Mouse (Mus musculus) CD4-positive, CD25-positive, alpha-beta regulatory T cell, adult 2 months (primary cell): ENCODE measurements at regions not wholly inside any gene's neighbourhood (a gene's known extent, or its start where the extent isn't known, plus 50 kb on each side); places are given as distances from the start of the nearest gene placed in this dataset.

Source experiments
- DNase-seq: peaks from one replicate; pipeline ENCODE4 v3.0.0-alpha.2; 2012; ENCODE audit warnings: low read depth, low spot score

DNA sequence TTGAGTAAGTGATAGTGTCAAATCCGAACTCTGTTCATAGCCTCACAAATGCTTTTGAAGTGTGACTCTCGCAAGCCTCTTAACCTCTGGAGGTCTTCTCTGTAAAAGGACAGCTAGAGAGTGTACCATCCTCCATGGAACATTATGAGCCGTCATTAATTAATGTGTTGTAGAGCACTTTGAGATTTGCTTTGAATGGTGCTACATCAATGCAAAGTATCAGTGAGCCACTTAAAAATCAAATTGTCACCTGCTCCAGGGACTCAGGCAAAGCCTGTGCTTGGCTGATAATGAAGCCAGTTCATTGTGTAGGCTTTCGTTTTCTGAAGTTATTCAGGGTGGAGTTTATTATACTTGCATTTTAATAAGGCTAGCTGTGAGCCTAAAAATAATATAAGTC, 801.8 kb upstream of the B3galt2 start:
- DNase-seq: no peak

DNA sequence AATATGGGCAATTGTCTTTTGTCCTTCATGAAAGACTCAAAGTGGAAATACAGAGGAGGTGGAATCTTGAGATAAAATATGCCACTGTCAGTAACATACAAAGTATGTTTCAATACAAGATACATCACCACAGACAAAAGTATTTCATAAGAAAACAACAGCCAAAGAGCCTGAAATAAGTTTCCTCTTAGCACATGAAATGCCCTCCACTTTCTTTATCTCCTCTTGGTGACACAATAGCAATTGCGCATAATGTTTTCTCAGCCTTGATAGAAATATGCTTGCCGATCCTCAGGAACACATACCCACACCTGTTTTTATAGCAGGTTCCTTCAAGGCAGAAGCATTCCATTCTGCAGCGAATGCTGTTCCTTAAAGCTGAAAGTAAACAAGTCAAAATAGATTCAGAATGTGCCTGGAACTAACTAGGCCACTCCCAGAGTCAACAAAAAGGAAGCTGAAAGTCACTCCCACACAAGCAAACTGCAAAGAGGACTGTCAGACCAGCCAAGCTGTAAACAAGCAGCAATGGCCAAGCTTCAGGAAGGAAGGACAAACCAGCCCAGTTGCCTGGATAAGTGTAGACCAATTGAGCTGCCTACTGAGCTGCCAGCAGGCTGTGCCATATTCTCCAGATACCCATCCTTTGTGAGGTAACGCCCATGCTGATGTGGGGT, 773.3 kb upstream of the B3galt2 start:
- DNase-seq: no peak

DNA sequence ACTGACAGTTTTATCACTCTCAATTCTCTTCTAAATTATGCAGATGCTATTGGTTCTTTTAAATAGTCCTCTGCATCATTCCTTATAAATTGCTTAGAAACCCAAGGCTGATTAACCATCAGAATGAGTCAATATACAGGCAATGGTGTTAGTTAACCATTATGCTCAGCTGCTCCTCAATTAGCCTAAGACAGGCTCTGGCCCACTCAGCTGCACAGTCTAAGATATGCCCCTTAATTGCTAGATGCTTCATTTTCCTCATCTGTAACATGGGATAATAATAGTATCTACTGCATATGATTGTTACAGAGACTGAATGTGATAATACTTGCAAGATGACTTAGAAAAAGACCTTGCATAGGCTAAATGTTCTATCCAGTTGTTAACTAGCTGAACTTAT, 748.6 kb upstream of the B3galt2 start:
- no peak for DNase-seq

DNA sequence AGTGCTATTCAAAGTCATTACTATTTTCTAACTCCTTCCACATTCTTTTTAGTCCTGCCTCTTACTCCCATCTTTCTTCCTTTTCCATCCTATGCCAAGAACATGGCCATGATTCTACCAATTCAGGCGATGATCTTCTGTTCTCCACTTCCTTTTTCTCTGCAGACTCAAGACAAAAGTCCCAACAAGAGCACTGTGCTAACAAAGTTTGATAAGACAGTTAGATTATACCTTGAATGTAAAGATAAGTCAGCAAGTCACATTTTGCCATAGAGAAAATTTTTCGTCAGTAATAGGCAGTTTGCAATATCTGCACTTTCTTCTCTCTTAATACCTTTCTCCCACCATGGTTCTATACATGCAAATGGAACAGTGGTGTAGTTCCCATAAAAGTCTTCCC, 747.3 kb upstream of the B3galt2 start:
- no peak for DNase-seq

DNA sequence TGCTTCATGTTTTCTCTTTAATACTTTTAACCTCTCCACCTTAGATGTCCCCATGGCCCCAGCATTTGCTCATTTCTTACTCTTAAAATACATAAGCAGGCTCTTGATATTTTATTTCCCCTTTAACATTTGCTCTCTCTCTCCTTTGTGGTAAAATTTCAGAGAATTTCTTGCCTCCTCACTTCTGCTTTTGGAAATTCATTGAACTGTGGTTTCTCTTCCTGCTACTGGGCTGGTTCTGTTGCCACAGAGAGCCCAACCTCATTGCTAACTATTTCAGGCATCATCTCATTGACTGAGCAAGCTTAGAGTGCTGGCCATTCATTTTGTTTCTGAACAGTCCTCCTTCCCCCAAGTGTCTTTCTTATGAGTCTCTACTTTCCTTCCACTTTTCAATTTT, 746.3 kb upstream of the B3galt2 start:
- DNase-seq: no peak

DNA sequence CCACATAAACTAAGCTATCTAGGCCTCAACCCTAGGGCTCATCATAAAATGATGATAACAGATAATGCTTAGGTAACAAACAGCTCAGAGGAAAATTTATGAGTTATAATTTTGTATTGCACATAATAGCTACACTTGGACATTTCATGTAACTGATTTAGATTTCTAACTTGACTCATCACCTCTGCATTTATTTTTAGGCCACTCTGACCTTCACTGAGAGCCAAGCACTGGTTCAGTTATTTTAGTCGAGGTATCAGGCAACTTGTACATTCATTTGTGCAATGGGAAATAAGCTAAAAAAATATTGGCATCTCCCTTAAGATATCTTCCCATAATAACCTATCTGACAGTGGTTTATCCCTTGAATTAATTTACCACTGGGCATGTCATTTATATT, 745.4 kb upstream of the B3galt2 start:
- DNase-seq: no peak

DNA sequence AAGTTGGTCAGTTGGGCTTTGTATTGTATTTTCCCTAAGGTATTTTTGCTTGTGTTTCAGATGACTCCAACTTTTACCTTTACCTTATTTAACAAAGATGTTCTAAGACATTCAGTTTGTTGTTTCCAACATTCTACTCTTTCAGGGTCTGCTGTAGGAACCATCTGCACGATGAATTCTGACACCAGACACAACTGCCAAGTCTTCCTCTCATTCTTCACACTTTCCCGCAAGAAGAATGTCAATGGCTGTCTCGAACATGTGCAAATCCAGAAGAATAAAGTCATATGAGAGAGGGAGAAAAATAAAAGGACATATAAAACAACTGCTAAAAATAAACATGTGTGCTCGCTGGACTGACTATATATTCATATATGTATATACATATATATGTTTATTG, 730.6 kb upstream of the B3galt2 start:
- no peak for DNase-seq

DNA sequence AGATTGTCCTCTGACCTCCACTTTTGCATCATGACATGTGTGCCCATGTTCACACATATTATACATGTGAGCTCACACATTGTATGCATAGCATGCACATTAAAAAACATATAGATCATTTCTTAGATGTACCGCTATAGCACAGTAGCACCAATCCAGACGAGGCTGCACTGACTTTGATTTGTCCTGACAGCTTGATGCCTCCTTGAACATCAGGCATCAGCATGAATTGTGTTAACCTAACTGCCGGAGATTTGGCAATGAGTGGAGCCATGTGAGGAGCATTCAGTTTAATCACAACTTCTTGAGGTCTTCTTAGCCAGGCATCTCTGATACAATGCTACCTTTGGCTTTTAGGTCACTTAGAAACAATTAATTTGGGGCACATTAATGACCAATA, 683.8 kb upstream of the B3galt2 start:
- DNase-seq: no peak

DNA sequence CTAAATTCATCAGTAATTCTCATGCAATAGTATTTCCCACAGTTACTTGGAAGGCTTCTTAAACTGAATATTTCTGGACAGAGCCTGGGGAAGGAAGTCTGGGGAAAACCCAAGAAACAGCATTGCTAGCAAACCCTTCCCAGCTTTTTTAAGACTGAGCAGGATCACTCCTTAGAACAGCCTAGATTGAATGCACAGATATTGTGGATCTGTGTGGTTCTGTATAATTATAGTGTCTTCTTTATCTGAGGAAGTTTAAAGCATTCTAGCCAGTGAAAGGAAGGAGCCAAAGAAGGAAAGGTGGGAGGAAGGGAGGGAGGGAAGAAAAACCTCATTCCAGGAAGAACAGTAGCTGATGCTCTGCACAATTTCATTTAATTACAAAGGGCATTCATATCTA, 669.0 kb upstream of the B3galt2 start:
- DNase-seq: no peak

DNA sequence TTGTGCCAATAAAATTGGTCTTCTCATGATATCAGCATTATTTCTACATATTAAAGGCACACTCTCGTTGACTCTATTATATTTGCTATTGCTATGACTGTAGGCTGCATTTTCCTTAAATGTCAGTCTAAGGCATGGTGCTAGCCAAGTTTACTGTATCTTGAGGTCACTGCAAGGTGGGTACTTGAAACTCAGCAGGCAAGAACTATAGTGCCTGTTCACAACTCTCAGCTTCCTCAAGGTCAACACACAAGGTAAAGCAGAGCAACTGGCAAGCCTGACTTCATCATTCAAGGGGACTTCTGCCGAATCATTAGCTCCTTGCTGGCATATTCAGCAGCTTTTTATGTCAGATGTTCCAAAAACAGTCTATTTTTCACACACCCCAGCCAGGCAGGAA, 667.1 kb upstream of the B3galt2 start:
- DNase-seq: no peak

DNA sequence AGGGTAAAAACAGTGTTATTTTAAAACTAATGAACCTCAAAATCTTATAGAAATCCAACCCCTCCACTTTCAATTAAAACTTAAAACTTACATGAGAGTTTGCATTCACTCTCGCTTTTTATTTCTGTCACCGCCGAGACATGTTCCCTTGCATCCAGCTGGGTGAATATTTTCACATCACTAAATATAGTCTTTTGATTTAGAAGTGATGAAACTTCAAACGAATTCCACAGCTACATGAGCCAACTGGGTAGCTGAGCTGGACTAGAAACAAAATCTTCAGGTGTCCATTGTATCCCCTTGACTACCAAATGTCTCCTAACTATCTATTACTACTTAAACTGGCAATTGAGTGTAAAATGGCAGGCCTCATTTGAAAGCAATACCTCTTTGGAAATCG, 657.5 kb upstream of the B3galt2 start:
- DNase-seq: no peak

DNA sequence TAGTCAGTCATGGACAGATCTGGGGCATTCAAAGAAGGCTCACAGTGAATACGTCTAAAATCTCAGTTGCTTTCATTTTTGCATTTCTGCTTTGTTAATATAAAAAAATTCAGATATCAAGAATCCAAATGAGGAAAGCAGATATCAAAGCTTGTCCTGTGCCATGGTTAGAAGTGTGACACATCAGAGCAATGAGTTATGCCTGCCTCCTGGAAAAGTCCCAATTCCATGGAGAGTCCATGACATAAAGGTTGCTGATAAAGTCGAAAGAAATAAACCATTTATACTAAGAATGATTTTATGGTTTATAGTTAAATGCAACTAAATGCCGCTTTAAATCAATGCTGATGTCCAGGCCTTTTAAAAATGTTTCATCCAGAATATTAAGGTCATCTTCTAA, 656.8 kb upstream of the B3galt2 start:
- DNase-seq: no peak

DNA sequence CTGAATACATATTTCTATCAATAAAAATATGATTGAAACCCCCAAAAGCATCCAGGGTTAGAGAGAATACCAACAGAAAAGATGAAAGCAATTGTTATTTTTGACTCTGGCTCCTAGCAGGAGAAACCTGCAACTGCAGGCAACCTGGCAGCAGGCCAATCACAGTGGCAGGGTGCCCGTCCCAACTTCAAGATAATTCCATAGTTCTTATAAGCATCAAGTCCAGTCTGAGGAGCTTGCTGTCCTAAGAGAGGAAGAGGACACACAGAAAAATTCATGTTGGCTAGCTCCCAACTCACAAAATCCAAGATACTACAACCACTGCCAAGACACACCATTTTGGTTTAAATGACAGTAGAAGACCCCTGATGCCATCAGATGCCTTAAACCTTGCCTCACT, 654.9 kb upstream of the B3galt2 start:
- DNase-seq: no peak

DNA sequence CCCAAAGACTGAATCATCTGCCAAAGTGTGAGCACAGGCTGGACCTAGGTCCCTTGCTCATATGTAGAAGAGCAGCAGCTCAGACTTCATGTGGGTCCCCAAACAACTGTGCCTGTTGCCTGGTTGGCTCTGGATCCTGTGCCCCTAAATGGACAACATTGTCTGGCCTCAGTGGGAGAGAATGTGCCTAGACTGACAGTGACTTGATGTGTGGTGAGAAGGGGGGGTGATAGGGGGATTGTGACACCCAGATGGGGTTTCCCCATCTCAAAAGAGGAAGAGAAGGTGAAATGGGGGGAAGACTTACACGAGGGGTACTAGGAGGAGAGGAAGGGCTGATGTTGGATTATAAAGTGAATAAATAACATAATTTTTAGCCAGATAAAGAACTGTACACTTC, 640.2 kb upstream of the B3galt2 start:
- DNase-seq: no peak

DNA sequence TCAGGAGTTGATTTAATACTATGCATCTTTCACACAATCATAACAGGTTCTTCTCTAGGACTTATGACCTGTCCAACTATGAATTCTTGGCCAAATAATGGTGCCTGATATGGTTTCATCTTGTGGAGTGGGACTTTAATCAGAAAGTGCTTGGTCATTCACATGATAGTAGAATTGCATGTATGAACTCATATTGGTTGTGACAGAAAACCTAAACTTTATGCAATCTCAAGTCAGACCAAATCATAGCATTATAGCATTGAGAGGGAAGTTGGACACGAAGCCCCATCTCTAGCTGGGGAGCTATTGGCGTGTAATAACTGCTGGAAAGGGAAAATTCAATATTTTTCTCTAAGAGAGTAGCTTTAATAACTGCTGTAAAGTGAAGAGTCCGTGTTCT, 639.4 kb upstream of the B3galt2 start:
- DNase-seq: no peak

DNA sequence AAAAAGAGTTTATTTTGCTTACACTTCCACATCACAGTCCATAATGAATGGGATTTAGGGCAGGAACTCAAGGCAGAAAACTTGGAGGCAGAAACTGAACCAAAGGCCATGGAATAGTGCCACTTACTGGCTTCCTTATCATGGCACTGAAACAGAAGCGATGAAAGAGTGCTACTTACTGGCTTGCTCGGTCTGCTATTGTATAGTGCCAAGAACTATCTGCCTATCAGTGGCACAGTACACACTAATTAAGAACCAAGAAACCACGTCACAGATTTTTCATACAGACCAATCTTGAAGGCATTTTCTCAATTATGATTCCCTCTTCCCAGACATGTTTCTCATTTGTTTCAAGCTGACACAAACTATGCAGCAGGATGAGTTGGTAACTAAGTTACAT, 634.4 kb upstream of the B3galt2 start:
- DNase-seq: no peak

DNA sequence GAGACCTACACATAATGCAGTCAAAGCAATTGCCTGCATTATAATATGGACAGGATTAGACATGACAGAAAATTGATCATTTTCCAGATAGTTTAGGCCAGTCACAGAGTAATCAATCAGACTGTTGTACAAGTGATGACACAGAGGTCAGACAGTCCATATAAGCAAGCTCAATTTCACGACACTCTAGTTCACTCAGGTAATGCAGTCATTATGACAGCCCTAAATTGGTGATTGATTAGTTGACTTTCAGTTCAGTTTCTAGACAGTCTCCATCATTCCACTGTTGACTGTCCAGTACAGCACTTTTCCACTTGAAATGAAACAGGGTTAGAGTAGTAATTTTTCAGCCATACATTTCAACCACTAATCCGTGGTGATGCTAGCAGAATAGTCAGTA, 620.5 kb upstream of the B3galt2 start:
- no peak for DNase-seq

DNA sequence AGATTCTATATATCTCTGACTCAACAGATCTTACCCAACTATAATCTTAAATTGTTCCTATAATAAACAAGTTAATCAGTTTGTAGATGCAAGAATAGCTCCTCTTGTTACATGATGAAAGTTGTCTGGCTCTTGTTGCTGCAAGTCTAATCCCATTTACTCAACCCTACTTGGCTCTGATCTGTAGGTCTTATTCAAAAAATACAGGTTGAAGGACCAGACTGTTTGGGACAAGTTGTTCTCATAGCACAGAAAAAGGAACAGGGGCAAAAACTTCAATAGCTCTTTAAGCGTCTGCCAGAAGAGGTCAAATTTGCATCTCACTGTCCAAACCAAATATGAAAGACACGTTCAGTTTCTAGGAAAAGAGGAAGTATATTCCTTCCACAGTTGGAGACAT, 587.3 kb upstream of the B3galt2 start:
- DNase-seq: no peak

DNA sequence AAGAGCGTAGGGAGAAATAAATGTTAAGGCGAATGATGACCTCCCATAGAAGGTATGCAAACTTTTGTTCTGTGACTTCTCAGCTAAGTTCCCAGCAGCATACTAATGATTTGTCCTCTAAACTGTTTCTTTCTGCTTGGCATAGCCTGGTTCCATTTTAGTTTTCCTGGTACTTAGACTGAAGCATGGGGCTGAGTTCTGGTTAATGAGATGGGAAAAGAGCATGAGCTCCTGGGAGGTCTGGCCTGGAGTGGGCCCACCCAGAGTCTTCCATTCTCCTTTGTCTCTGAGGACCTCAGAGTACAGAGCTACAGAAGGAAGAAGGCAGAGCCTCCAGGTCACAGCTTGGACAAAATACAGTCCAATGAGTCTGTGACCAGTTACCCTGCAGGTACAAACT, 586.9 kb upstream of the B3galt2 start:
- no peak for DNase-seq

DNA sequence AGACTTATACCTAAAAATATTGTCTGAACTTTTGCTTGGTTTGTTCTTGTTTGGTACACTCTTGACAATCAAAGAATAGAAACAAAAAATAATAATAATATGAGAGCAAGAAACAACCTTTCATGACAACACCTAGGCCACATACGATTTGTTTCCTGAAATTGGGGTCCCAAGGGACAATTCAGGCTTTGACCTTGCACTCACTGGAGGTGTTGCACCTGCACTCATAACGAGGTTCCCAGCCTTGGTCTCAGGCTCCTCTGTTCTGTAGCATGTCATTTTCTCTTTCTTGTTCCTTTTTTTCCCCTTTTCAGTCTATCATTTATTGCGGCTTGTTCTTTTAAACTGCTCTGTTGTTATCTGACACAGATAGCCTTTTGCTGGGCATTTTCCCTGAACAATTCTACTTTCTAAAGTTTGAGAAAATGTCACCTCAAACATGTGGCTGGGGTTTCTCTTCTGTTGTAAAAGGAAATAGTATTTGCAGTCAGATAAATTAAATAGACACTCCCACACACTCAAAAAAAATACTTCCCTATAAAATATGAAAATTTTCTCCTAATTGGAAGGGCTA, 585.9 kb upstream of the B3galt2 start:
- DNase-seq: no peak

DNA sequence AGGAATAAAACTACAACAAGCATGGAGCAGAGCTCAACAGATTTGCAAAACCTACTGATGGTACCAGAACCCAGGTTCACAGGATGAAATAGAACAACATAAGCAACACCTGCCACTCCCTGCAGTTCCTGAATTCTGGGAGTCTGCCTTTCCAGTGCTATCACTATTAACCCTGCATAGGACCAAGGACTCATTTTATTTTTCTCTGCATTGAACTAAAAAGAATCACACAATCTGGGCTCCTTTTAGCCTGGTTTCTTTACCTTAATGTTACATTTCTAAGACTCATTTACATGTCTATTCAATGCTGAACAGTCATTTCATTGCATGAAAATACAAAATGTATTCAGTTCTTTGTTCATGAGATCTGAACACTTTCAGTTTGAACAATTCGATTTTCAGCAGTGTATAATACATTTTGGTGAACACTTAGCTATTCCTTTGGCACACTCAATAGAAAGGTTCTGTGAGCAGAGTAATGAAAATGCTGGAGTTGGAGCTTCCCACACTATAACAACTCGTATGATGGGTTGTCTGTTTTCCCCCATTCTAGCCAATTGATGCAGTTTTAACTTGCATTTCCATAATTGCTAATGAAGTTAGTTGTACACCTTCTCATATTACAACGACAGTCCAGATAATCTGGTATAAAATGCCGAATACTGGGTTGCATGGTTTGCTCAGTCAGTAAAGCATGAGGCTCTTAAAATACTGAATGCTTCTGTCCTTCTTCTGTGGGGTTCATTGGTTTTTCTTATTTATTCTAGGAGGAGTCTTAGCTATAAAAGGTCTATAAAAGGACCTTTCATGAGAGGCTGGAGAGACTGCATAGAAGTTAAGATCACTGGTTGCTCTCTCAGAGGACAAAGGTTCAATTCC, 579.5 kb upstream of the B3galt2 start:
- DNase-seq: no peak

DNA sequence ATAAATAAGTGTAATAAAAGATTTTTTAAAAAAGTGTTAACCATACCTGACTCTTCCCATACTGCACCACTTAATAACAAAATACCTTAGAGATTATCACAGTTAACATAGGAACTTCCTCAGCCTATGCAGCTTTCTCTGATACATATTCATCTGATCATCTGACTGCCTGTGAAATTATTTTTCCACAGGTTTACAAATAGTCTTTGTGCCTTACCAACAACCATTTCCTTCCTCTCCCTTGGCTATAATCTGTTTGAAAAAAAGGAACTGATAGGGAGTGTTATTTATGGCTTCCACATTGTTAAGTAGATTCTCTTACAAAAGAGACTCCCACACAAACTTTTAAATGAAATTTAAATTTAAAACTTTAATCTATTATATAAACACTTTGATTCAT, 575.0 kb upstream of the B3galt2 start:
- DNase-seq: no peak

DNA sequence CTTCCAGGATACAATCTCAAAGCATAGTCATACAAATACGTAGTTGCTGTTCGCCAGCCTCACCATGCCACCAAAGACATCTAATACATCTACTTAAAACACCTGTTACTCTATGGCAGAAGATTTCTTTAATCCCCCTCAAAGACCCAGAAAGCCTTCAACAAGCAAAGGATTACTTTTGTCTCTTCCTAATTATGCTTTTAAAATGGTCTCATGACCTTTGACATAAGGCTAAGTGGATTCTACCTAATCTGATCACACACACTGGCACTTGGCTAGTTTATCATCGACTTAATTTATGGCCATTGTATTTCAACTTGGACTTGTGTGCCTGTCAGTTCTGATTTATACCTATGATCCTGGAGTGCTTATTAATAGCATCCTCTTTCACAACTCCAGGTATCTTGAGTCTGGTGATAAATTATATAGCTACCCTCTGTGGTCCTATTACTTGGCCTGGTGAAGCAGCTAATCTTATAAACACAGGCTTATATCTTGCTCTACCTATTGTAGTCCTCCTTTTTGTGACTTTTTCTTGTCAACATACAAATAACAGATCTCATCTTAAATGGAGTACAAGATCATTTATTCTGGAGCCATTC, 568.6 kb upstream of the B3galt2 start:
- no peak for DNase-seq
